In genomic region chr7:141276546-141276945, GRCm38 (mm10) we compare ENCODE assay signal across 10 mouse cellular contexts. TPM values are rescaled to one million over a fixed set of nuclear protein-coding genes. Genes with fewer than 3 reads are reported as not detected.
A peak's percentile ranks its signal among the peaks of the same experiment; 100 is the strongest.
DNase-seq lines count a peak whose midpoint lies in the region; ATAC-seq lines count a peak whose summit lies in the region.
"Had no signal": no experiment of that assay in that cellular context is flagged by ENCODE, and none has a peak within 500 bp of the region (broad histone marks: within the 10 kb centered on the region; RNA-seq: fewer than 3 reads in every experiment).

TSS of gene Cdhr5 (minus strand) at chr7:141276786.

- H3K4me3 ChIP-seq in hindbrain, embryonic 10.5 days: no peak within 1 kb of the TSS
- no peak within 1 kb of the TSS for H3K4me3 ChIP-seq in hindbrain, embryonic 14.5 days (replicated peaks; ENCODE audit: low read length)
- H3K4me3 ChIP-seq in intestine, embryonic 16.5 days (ENCODE audit: low read length): peak within 1 kb of the TSS; percentile 55

- WGBS in hindbrain, embryonic 10.5 days: 75% methylated on average over 11 of the region's 11 CpGs
- 75% methylated on average over 11 of the region's 11 CpGs for WGBS in hindbrain, embryonic 14.5 days
- 31% methylated on average over 11 of the region's 11 CpGs for WGBS in intestine, embryonic 16.5 days

- no peak for ATAC-seq in hindbrain, embryonic 14.5 days (ENCODE audit: low FRiP score)
- peak; percentile 85 for ATAC-seq in intestine, embryonic 16.5 days
- ATAC-seq: forebrain, postnatal 0 days had no signal

- peaks cover 42% of the 10 kb centered on the region for H3K27me3 ChIP-seq in hindbrain, embryonic 10.5 days (ENCODE audit: insufficient read depth, poor library complexity, severe bottlenecking)
- no peaks in the 10 kb centered on the region for H3K27me3 ChIP-seq in hindbrain, embryonic 14.5 days (ENCODE audit: control insufficient read depth, insufficient read depth, low read length)
- H3K27me3 ChIP-seq in intestine, embryonic 16.5 days (replicated peaks; ENCODE audit: control insufficient read depth, insufficient read depth, low read length): no peaks in the 10 kb centered on the region

- H3K27ac ChIP-seq in hindbrain, embryonic 10.5 days: 0 out of 2 replicates have a peak within 1 kb of the TSS, but pooled peaks have one; percentile 14
- no peak within 1 kb of the TSS for H3K27ac ChIP-seq in hindbrain, embryonic 14.5 days
- H3K27ac ChIP-seq in intestine, embryonic 16.5 days (ENCODE audit: low read length): peak within 1 kb of the TSS; percentile 93

- DNase-seq in hindbrain, embryonic 10.5 days (ENCODE audit: low spot score): no peak
- DNase-seq in hindbrain, embryonic 14.5 days (ENCODE audit: low spot score): no peak
- DNase-seq in kidney, postnatal 14 days: peak; percentile 82
- peak; percentile 45 for DNase-seq in yolk sac, embryonic 10.5 days (ENCODE audit: low spot score)
- DNase-seq in frontal cortex, postnatal 10 days (ENCODE audit: low spot score in 2 of 2): no peak
- DNase-seq in right cerebral cortex, postnatal 10 days (ENCODE audit: low spot score in 2 of 2): no peak
- DNase-seq: forebrain, postnatal 0 days; heart, postnatal 14 days; thymus, postnatal 14 days had no signal

- no peak within 1 kb of the TSS for H3K4me2 ChIP-seq in hindbrain, embryonic 14.5 days (replicated peaks)
- peak within 1 kb of the TSS; percentile 50 for H3K4me2 ChIP-seq in intestine, embryonic 16.5 days (ENCODE audit: low read depth, low read length)

- no peaks in the 10 kb centered on the region for H3K9me3 ChIP-seq in hindbrain, embryonic 10.5 days
- no peaks in the 10 kb centered on the region for H3K9me3 ChIP-seq in hindbrain, embryonic 14.5 days (ENCODE audit: control insufficient read depth, low read length)
- no peaks in the 10 kb centered on the region for H3K9me3 ChIP-seq in intestine, embryonic 16.5 days (ENCODE audit: control insufficient read depth, low read length)

- H3K36me3 ChIP-seq in hindbrain, embryonic 10.5 days: no peaks in the 10 kb centered on the region
- H3K36me3 ChIP-seq in hindbrain, embryonic 14.5 days (replicated peaks; ENCODE audit: control insufficient read depth, insufficient read depth): no peaks in the 10 kb centered on the region
- H3K36me3 ChIP-seq in intestine, embryonic 16.5 days (ENCODE audit: control insufficient read depth, insufficient read depth, low read length): no peaks in the 10 kb centered on the region

- peaks cover 41% of the 10 kb centered on the region for H3K4me1 ChIP-seq in hindbrain, embryonic 10.5 days (replicated peaks)
- peaks cover 9% of the 10 kb centered on the region; the same call in 1 of the 2 replicates for H3K4me1 ChIP-seq in hindbrain, embryonic 14.5 days (replicated peaks; ENCODE audit: control insufficient read depth, insufficient read depth, low read length)
- H3K4me1 ChIP-seq in intestine, embryonic 16.5 days (ENCODE audit: control insufficient read depth, insufficient read depth, low read length): peaks cover 15% of the 10 kb centered on the region

- H3K9ac ChIP-seq in hindbrain, embryonic 14.5 days: no peak within 1 kb of the TSS
- peak within 1 kb of the TSS; percentile 70 for H3K9ac ChIP-seq in intestine, embryonic 16.5 days (ENCODE audit: low read depth, low read length)
- H3K9ac ChIP-seq: forebrain, postnatal 0 days had no signal

RNA-seq across cellular contexts. Expression of gene Cdhr5, which starts in this region (rescaled TPM):
- 0.32 TPM in 1 of 2 replicates, not detected in the other for polyA plus RNA-seq in hindbrain, embryonic 10.5 days (2016; fragmentation: Nextera tagmentation; extraction: Ambion mirVana)
- not detected in 2 replicates for polyA plus RNA-seq in hindbrain, embryonic 14.5 days (2014; fragmentation: Nextera tagmentation; extraction: Ambion mirVana)
- 167 and 234 TPM in 2 replicates for polyA plus RNA-seq in intestine, embryonic 16.5 days (2015; fragmentation: Nextera tagmentation; extraction: Ambion mirVana)
- polyA plus RNA-seq: forebrain, postnatal 0 days had no signal

Comparison
In these comparisons a context has a peak if more than half of its experiments do, and no peak if none do; other contexts are left out.
1. RNA of gene Cdhr5 (polyA plus RNA-seq): 167 to 234 TPM in intestine, embryonic 16.5 days; 0.32 TPM in hindbrain, embryonic 10.5 days and not detected in hindbrain, embryonic 14.5 days; every median in the first group is over 100 times any median in the second.
2. DNase-seq: peak in kidney, postnatal 14 days (single experiment) and yolk sac, embryonic 10.5 days (single experiment); none in hindbrain, embryonic 10.5 days (single experiment), hindbrain, embryonic 14.5 days (single experiment), frontal cortex, postnatal 10 days (0 of 2) and right cerebral cortex, postnatal 10 days (0 of 2).